Mouse (Mus musculus) embryonic fibroblast, embryonic 13.5 days (primary cell): ENCODE results near the gene Glod5. TPM values are rescaled to one million over a fixed set of nuclear protein-coding genes. Genes with fewer than 3 reads are reported as not detected.

ENCODE experiments used
- H3K27ac ChIP-seq: 2 replicates; pipeline ENCODE4 v1.5.1; 2012; ENCODE audit warnings: low read length, control low read depth, inconsistent platforms; ENCODE audit not compliant: insufficient read depth
- H3K4me1 ChIP-seq: 2 replicates; pipeline ENCODE4 v1.6.1; 2011; ENCODE audit warnings: low read length; ENCODE audit not compliant: control insufficient read depth, insufficient read depth
- H3K4me3 ChIP-seq: 2 replicates; pipeline ENCODE4 v1.5.1; 2011; ENCODE audit warnings: mild to moderate bottlenecking, control low read depth, low read length; ENCODE audit not compliant: insufficient read depth
- CTCF ChIP-seq: IDR thresholded peaks from 2 replicates; pipeline ENCODE4 v1.5.1; 2011; ENCODE audit warnings: mild to moderate bottlenecking, control low read depth, low read length, moderate library complexity, borderline replicate concordance; ENCODE audit not compliant: insufficient read depth
- POLR2A ChIP-seq: IDR thresholded peaks from 2 replicates; pipeline ENCODE4 v1.6.1; 2011; ENCODE audit warnings: low read depth, mild to moderate bottlenecking, control low read depth, low read length, moderate library complexity
- polyA plus RNA-seq: library from polyadenylated mRNA; stranded (reverse); fragments of >200 nt; gene quantifications from 2 replicates; pipeline ENCODE4 v1.2.4, GENCODE M21; 2011; ENCODE audit warnings: low read depth; ENCODE audit not compliant: missing spikeins, insufficient read length

Gene Glod5
- polyA plus RNA-seq, 1 experiment: not detected

DNA sequence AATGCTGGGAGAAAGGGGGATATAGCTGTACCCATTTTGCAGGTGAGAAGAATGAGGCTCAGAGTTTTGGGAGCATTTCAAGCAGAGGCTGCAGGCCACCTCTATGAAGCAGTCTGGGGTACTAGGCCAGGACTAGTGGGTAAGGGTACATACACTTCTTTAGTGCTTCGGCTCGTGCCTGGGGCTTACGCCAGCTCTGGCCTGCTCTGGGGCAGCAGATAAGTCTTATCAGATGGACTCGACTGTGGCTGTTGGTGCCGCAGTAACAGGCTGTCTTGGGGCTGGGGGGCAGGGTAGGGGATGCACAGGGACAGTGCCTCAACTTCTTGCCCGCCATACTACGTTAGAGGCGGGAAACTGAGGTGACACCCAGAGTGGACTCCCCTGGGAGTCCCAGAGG, 50.1 kb downstream of the Glod5 start:
- Histone ChIP-seq H3K4me1 (no peaks in the 10 kb centered on the region), H3K4me3 (no peak overlapping the region), H3K27ac (no peak overlapping the region)
- no peak for TF ChIP-seq POLR2A
- TF ChIP-seq CTCF: no peak

DNA sequence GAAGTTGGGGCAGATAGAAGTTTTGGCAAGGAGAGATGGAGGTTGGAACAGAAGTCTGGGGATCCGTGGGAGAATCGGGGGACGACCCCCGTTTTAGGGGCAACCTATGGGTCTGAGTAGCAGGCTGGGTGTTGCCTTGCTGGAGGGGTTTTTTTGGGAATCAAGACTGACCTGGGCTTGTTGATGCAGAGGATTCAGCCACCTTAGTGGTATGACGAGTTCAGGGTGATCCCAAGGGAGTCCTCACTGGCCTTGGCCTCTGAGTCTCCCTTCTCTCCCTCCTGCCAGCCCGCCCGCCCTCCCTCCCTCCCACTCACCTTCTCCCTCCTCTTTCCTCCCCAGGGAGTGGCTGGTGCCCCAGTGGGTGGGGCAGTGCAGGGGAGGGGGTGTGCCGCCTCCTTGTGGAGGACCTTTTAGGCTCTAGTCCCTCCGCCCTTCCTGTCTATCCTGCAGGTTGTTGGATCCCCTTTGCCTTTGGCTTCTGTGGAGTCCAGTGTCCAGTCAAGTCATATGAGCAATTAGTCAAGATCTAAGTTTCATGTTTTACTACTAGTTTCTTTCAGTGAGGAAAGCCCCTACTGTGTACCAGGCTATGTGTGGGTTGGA, 50.6 kb downstream of the Glod5 start:
- H3K4me1 ChIP-seq: no peaks in the 10 kb centered on the region
- no peak for TF ChIP-seq POLR2A
- TF ChIP-seq CTCF: no peak
- H3K27ac ChIP-seq: no peak overlapping the region
- no peak overlapping the region for H3K4me3 ChIP-seq

DNA sequence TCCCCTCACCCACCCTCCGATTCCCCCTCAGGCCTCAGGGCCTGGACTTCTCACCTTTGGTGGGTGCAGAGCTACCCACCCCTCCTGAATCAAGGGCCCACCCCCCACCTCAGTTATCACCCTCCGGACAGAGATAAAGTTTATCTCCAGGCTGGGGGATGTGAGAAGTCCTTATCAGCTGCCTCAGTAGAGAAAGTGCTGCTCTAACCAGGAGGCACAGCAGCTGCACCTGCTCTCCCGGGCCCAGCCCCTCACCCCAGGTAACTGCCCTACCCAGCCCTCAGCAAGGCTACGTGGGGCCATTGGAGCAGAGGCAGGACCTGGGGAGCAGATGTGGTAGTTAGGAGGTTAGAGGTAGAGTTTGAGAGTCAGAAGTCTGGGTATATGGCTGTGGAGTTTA, 52.1 kb downstream of the Glod5 start:
- no peak overlapping the region for H3K4me3 ChIP-seq
- H3K4me1 ChIP-seq: no peaks in the 10 kb centered on the region
- TF ChIP-seq CTCF (no peak), POLR2A (no peak)
- H3K27ac ChIP-seq: no peak overlapping the region

DNA sequence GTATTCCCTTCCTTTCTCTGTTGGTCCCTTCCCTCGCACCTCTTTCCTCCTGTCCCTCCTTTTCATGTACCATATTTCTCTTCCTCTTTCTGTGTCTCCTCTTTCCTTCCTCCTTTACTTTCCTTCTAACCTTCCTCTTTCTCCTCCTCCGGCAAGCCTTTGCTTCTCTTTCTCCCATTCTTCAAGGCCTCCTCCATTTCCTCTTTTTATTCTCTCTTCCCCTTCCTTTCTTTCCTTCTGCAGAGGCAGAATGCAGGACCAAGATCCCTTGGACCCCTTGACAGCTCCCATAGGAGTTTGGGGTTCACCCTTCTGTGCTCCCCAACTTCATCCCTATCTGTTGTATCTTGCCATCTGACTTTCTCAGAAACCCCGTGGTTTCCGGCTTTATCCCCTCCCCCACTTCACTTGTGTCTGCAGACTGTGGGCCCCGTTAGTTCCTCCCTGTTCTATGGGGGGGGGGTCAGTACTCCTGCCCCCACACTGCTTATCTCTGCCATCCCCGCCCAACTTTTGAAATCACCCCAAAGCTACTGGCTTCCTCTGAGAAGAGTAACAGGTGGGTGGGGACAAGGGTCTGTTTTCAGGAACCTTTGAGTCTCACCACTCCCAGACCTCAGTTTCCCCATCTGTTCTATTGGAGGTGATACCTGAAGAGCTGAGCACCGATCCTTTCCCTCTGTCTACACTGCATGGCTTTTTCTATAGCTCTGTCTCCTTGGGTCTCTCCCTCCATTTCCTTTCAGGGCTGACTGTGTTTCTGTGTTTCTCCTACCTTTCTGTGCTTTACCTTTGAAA, 54.3 kb downstream of the Glod5 start:
- TF ChIP-seq POLR2A (no peak), CTCF (no peak)
- Histone ChIP-seq H3K4me1 (no peaks in the 10 kb centered on the region), H3K27ac (no peak overlapping the region), H3K4me3 (no peak overlapping the region)

DNA sequence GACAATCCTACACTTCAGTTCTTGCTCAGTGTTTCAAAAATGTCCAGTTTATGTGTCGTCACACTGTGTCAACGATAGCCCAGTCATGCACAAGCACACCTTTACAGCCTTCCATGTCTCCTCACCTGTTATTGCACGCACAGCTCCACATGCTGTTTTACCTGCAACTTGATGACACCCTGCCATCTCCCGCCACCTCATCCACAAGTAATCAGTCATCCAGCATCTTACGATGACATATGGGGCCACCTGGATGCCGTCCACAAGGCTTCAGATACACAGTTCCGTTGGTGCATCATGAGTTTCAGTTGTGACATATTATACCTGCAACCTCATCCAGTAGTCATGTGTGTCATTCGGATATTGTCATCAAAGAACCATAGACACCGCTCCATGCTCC, 59.4 kb downstream of the Glod5 start:
- H3K4me3 ChIP-seq: no peak overlapping the region
- H3K27ac ChIP-seq: no peak overlapping the region
- H3K4me1 ChIP-seq: no peaks in the 10 kb centered on the region
- TF ChIP-seq POLR2A (no peak), CTCF (no peak)

Other genes starting within 250 kb of the Glod5 start
- gene Gripap1, start 228.7 kb downstream of the Glod5 start, polyA plus RNA-seq: 37.7 and 42.1 TPM in 2 replicates
- gene Kcnd1, start 196.2 kb downstream of the Glod5 start, polyA plus RNA-seq: 5.7 and 7.5 TPM in 2 replicates
- 57.5 and 65.0 TPM in 2 replicates for gene Otud5, start 177.1 kb downstream of the Glod5 start, polyA plus RNA-seq
- gene Pim2, start 140.2 kb downstream of the Glod5 start, polyA plus RNA-seq: 4.0 and 4.3 TPM in 2 replicates
- gene Slc35a2, start 134.5 kb downstream of the Glod5 start, polyA plus RNA-seq: 113 and 123 TPM in 2 replicates
- 90.2 and 103 TPM in 2 replicates for gene Pqbp1, start 119.2 kb downstream of the Glod5 start, polyA plus RNA-seq
- gene Timm17b, start 119.1 kb downstream of the Glod5 start, polyA plus RNA-seq: 29.5 and 39.9 TPM in 2 replicates
- gene Gm10491, start 110.7 kb downstream of the Glod5 start, polyA plus RNA-seq: not detected in 2 replicates
- not detected in 2 replicates for gene Gm10490, start 109.0 kb downstream of the Glod5 start, polyA plus RNA-seq
- gene Pcsk1n, start 98.7 kb downstream of the Glod5 start, polyA plus RNA-seq: not detected in 2 replicates
- not detected in 2 replicates for gene Eras, start 89.9 kb downstream of the Glod5 start, polyA plus RNA-seq
- gene Hdac6, start 70.6 kb downstream of the Glod5 start, polyA plus RNA-seq: 21.2 and 27.6 TPM in 2 replicates
- not detected in 2 replicates for gene Gata1, start 40.4 kb downstream of the Glod5 start, polyA plus RNA-seq
- gene Suv39h1, start 56.3 kb upstream of the Glod5 start, polyA plus RNA-seq: 24.8 and 31.0 TPM in 2 replicates
- 0.25 TPM in 1 of 2 replicates, not detected in the other for gene Was, start 72.0 kb upstream of the Glod5 start, polyA plus RNA-seq
- gene Wdr13, start 114.4 kb upstream of the Glod5 start, polyA plus RNA-seq: 26.7 and 29.9 TPM in 2 replicates
- gene Rbm3, start 127.4 kb upstream of the Glod5 start, polyA plus RNA-seq: 486 and 515 TPM in 2 replicates
- 5.3 and 6.7 TPM in 2 replicates for gene Tbc1d25, start 157.7 kb upstream of the Glod5 start, polyA plus RNA-seq
- 35.7 and 36.0 TPM in 2 replicates for gene Ebp, start 175.0 kb upstream of the Glod5 start, polyA plus RNA-seq
- 5.3 and 8.6 TPM in 2 replicates for gene Porcn, start 188.0 kb upstream of the Glod5 start, polyA plus RNA-seq
- gene Ftsj1, start 233.9 kb upstream of the Glod5 start, polyA plus RNA-seq: 19.8 and 23.9 TPM in 2 replicates